Mouse (Mus musculus) heart, postnatal 0 days (tissue): Measurements from ENCODE around the gene Hacd2. TPM values are rescaled to one million over a fixed set of nuclear protein-coding genes. Genes with fewer than 3 reads are reported as not detected.
A peak's percentile ranks its signal among the peaks of the same experiment; 100 is the strongest.

ENCODE experiments used
- ATAC-seq: fragments of 200-750 bp; cut with Nextera tagmentation; 2 replicates; pipeline ENCODE4 v1.8.0; 2017; ENCODE audit warnings: low read depth, moderate number of reproducible peaks, moderate library complexity; ENCODE audit not compliant: insufficient read depth
- DNase-seq: peaks from one replicate; pipeline ENCODE4 v3.0.0-alpha.2; 2016; ENCODE audit warnings: low spot score
- H3K27ac ChIP-seq: fragments of 300-500 bp; sonication (generic); 2 replicates; pipeline ENCODE4 v1.5.1; 2014; ENCODE audit warnings: low read depth, mild to moderate bottlenecking
- H3K27me3 ChIP-seq: fragments of 300-500 bp; sonication (generic); 2 replicates; pipeline ENCODE4 v1.6.1; 2014; ENCODE audit warnings: low read length, mixed read lengths; ENCODE audit not compliant: control insufficient read depth, insufficient read depth
- H3K36me3 ChIP-seq: fragments of 300-500 bp; sonication (generic); replicated peaks from 2 replicates; pipeline ENCODE4 v1.6.1; 2014; ENCODE audit warnings: low read length, mixed read lengths; ENCODE audit not compliant: control insufficient read depth, insufficient read depth
- H3K4me1 ChIP-seq: fragments of 300-500 bp; sonication (generic); 2 replicates; pipeline ENCODE4 v1.6.1; 2014; ENCODE audit warnings: antibody characterized with exemption; ENCODE audit not compliant: control insufficient read depth, insufficient read depth
- H3K4me2 ChIP-seq: fragments of 300-500 bp; sonication (generic); 2 replicates; pipeline ENCODE4 v1.6.1; 2014; ENCODE audit warnings: low read depth, mild to moderate bottlenecking, low read length, moderate library complexity
- H3K4me3 ChIP-seq: fragments of 300-500 bp; sonication (generic); 2 replicates; pipeline ENCODE4 v1.5.1; 2014; ENCODE audit warnings: low read depth, low read length
- H3K9ac ChIP-seq: fragments of 300-500 bp; sonication (generic); replicated peaks from 2 replicates; pipeline ENCODE4 v1.6.1; 2014; ENCODE audit warnings: low read depth, low read length, mixed read lengths
- H3K9me3 ChIP-seq: fragments of 300-500 bp; sonication (generic); replicated peaks from 2 replicates; pipeline ENCODE4 v1.6.1; 2016; ENCODE audit warnings: low read length; ENCODE audit not compliant: control insufficient read depth
- CTCF ChIP-seq: IDR thresholded peaks from 2 replicates; pipeline ENCODE4 v1.5.1; 2016; ENCODE audit warnings: antibody characterized with exemption, control low read depth, low read depth
- EP300 ChIP-seq: IDR thresholded peaks from 2 replicates; pipeline ENCODE4 v1.6.1; 2016; ENCODE audit warnings: antibody characterized with exemption, low read depth
- WGBS: fragments of 180-500 bp; shearing (Covaris S2); extraction: QIAGEN DNeasy Blood & Tissue Kit; methylation state at CpG from one replicate; pipeline ENCODE4 v1.1.7; 2014; 5-methylcytosine and 5-hydroxymethylcytosine counted together
- polyA plus RNA-seq: library from polyadenylated mRNA; unstranded; fragments of >200 nt; fragmentation: Nextera tagmentation; extraction: Ambion mirVana; gene quantifications from 2 replicates; pipeline ENCODE4 v1.2.1, GENCODE M21; 2015
- total RNA-seq: library from RNA; depleted of rRNA; stranded (reverse); fragments of >200 nt; gene quantifications from 2 replicates; pipeline ENCODE4 v1.2.3, GENCODE M21; 2014; ENCODE audit warnings: low replicate concordance

Hacd2 gene
- total and polyA plus RNA-seq, 2 experiments from 2014 or later: 2.6 to 34.1 TPM

GRCm38 (mm10) chr16:34999016-34999415, 23.2 kb upstream of the Hacd2 start:
- no peaks in the 10 kb centered on the region for H3K36me3 ChIP-seq
- no peaks in the 10 kb centered on the region for H3K9me3 ChIP-seq
- no peak overlapping the region for H3K4me3 ChIP-seq
- ATAC-seq (no peak), DNase-seq (no peak)
- H3K9ac ChIP-seq: no peak overlapping the region
- peaks cover 5% of the 10 kb centered on the region; the same call in 1 of the 2 replicates for H3K4me1 ChIP-seq
- no peak overlapping the region for H3K27ac ChIP-seq
- no peak overlapping the region for H3K4me2 ChIP-seq
- 80% methylated on average over 3 of the region's 3 CpGs for WGBS
- no peak for TF ChIP-seq CTCF
- no peak for TF ChIP-seq EP300
- H3K27me3 ChIP-seq: no peaks in the 10 kb centered on the region

- H3K4me2 ChIP-seq: no peak overlapping the region
- 50% methylated on average over 11 of the region's 11 CpGs for WGBS
These were observed 22.2 kb upstream of the Hacd2 start for GRCm38 (mm10) chr16:34999986-35000385.

GRCm38 (mm10) chr16:35000923-35001560, 21.2 kb upstream of the Hacd2 start:
- no peak for DNase-seq
- Histone ChIP-seq H3K27me3 (no peaks in the 10 kb centered on the region), H3K36me3 (no peaks in the 10 kb centered on the region), H3K27ac (no peak overlapping the region), H3K4me2 (peak overlapping the region; percentile 20; the same call in 1 of the 2 replicates), H3K9ac (no peak overlapping the region), H3K4me3 (no peak overlapping the region), H3K9me3 (no peaks in the 10 kb centered on the region), H3K4me1 (peaks cover 5% of the 10 kb centered on the region; the same call in 1 of the 2 replicates)
- no peak for ATAC-seq
- TF ChIP-seq CTCF (no peak), EP300 (no peak)
- WGBS: 20% methylated on average over 10 of the region's 10 CpGs

More at GRCm38 (mm10) chr16:34999986-35000385, 22.2 kb upstream of the Hacd2 start:
- ATAC-seq (no peak), DNase-seq (no peak)
- Histone ChIP-seq H3K9me3 (no peaks in the 10 kb centered on the region), H3K27ac (no peak overlapping the region), H3K36me3 (no peaks in the 10 kb centered on the region), H3K9ac (no peak overlapping the region), H3K27me3 (no peaks in the 10 kb centered on the region), H3K4me3 (no peak overlapping the region), H3K4me1 (peaks cover 5% of the 10 kb centered on the region; the same call in 1 of the 2 replicates)
- no peak for TF ChIP-seq CTCF
- no peak for TF ChIP-seq EP300

- Histone ChIP-seq H3K4me1 (no peaks in the 10 kb centered on the region), H3K36me3 (no peaks in the 10 kb centered on the region), H3K4me3 (no peak overlapping the region), H3K27me3 (no peaks in the 10 kb centered on the region), H3K27ac (no peak overlapping the region), H3K9me3 (no peaks in the 10 kb centered on the region), H3K4me2 (no peak overlapping the region), H3K9ac (no peak overlapping the region)
- DNase-seq (no peak), ATAC-seq (no peak)
- 65% methylated on average over 5 of the region's 5 CpGs for WGBS
- TF ChIP-seq CTCF (no peak), EP300 (no peak)
These were observed 17.9 kb upstream of the Hacd2 start for GRCm38 (mm10) chr16:35004356-35004755.

- Histone ChIP-seq H3K36me3 (no peaks in the 10 kb centered on the region), H3K4me2 (no peak overlapping the region), H3K27me3 (no peaks in the 10 kb centered on the region), H3K9ac (no peak overlapping the region), H3K4me1 (no peaks in the 10 kb centered on the region), H3K4me3 (no peak overlapping the region), H3K9me3 (no peaks in the 10 kb centered on the region), H3K27ac (no peak overlapping the region)
- ATAC-seq (no peak), DNase-seq (no peak)
- no peak for TF ChIP-seq CTCF
- no peak for TF ChIP-seq EP300
- 78% methylated on average over 2 of the region's 2 CpGs for WGBS
These were observed 17.5 kb upstream of the Hacd2 start for GRCm38 (mm10) chr16:35004756-35005155.

- Histone ChIP-seq H3K9me3 (no peaks in the 10 kb centered on the region), H3K9ac (no peak overlapping the region), H3K4me2 (no peak overlapping the region), H3K4me3 (no peak overlapping the region), H3K27ac (no peak overlapping the region), H3K4me1 (no peaks in the 10 kb centered on the region), H3K36me3 (no peaks in the 10 kb centered on the region), H3K27me3 (no peaks in the 10 kb centered on the region)
- no peak for ATAC-seq
- DNase-seq: no peak
- 80% methylated on average over 5 of the region's 5 CpGs for WGBS
- no peak for TF ChIP-seq CTCF
- TF ChIP-seq EP300: no peak
These were observed 16.0 kb upstream of the Hacd2 start for GRCm38 (mm10) chr16:35006251-35006650.
